Mouse (Mus musculus) midbrain, embryonic 12.5 days (tissue): ENCODE data around the gene Fam234b. TPM values are rescaled to one million over a fixed set of nuclear protein-coding genes. Genes with fewer than 3 reads are reported as not detected.

ENCODE experiments used
- ATAC-seq: fragments of 200-750 bp; cut with Nextera tagmentation; 2 replicates; pipeline ENCODE4 v1.8.0; 2017; ENCODE audit warnings: low read depth, moderate TSS enrichment, moderate library complexity; ENCODE audit not compliant: low FRiP score
- H3K27ac ChIP-seq: fragments of 300-500 bp; sonication (generic); replicated peaks from 2 replicates; pipeline ENCODE4 v1.5.1; 2016; ENCODE audit warnings: mild to moderate bottlenecking
- H3K27me3 ChIP-seq: fragments of 300-500 bp; sonication (generic); 2 replicates; pipeline ENCODE4 v1.6.1; 2016; ENCODE audit warnings: mild to moderate bottlenecking
- H3K36me3 ChIP-seq: fragments of 300-500 bp; sonication (generic); 2 replicates; pipeline ENCODE4 v1.6.1; 2016
- H3K4me1 ChIP-seq: fragments of 300-500 bp; sonication (generic); 2 replicates; pipeline ENCODE4 v1.6.1; 2016
- H3K4me2 ChIP-seq: fragments of 300-500 bp; sonication (generic); replicated peaks from 2 replicates; pipeline ENCODE4 v1.6.1; 2016; ENCODE audit warnings: mild to moderate bottlenecking, moderate library complexity
- H3K4me3 ChIP-seq: fragments of 300-500 bp; sonication (generic); 2 replicates; pipeline ENCODE4 v1.5.1; 2016; ENCODE audit warnings: mild to moderate bottlenecking
- H3K9ac ChIP-seq: fragments of 300-500 bp; sonication (generic); replicated peaks from 2 replicates; pipeline ENCODE4 v1.6.1; 2016; ENCODE audit warnings: mild to moderate bottlenecking, moderate library complexity
- H3K9me3 ChIP-seq: fragments of 300-500 bp; sonication (generic); 2 replicates; pipeline ENCODE4 v1.6.1; 2016; ENCODE audit warnings: mild to moderate bottlenecking
- WGBS: fragments of 180-500 bp; shearing (Covaris S2); methylation state at CpG from one replicate; pipeline ENCODE4 v1.1.7; 2016; 5-methylcytosine and 5-hydroxymethylcytosine counted together
- polyA plus RNA-seq: library from polyadenylated mRNA; unstranded; fragments of >200 nt; fragmentation: Nextera tagmentation; extraction: Ambion mirVana; gene quantifications from 2 replicates; pipeline ENCODE4 v1.2.1, GENCODE M21; 2016

The Fam234b gene
- polyA plus RNA-seq, 1 experiment from 2014 or later = 39.0 TPM

- no peaks in the 10 kb centered on the region for H3K27me3 ChIP-seq
- H3K4me3 ChIP-seq = no peak overlapping the region
- peaks cover 6% of the 10 kb centered on the region; the same call in 1 of the 2 replicates for H3K4me1 ChIP-seq
- no peak overlapping the region for H3K4me2 ChIP-seq
- H3K36me3 ChIP-seq = peaks cover 37% of the 10 kb centered on the region
- no peak overlapping the region for H3K27ac ChIP-seq
- no peak for ATAC-seq
- H3K9me3 ChIP-seq = no peaks in the 10 kb centered on the region
- 59% methylated on average over 12 of the region's 12 CpGs for WGBS
- H3K9ac ChIP-seq = no peak overlapping the region
Measured at GRCm38 (mm10) chr6:135232443-135233182, 34.8 kb downstream of the Fam234b start.

- WGBS = 89% methylated on average over 3 of the region's 3 CpGs
- Histone ChIP-seq H3K4me1 (no peaks in the 10 kb centered on the region), H3K9ac (no peak overlapping the region), H3K4me2 (no peak overlapping the region), H3K4me3 (no peak overlapping the region), H3K9me3 (no peaks in the 10 kb centered on the region), H3K27ac (no peak overlapping the region), H3K27me3 (no peaks in the 10 kb centered on the region), H3K36me3 (peaks cover 31% of the 10 kb centered on the region)
- no peak for ATAC-seq
Measured at GRCm38 (mm10) chr6:135235742-135236141, 38.0 kb downstream of the Fam234b start.

GRCm38 (mm10) chr6:135236576-135236975 is 38.8 kb downstream of the Fam234b start:
- no peak overlapping the region for H3K9ac ChIP-seq
- 90% methylated on average over 3 of the region's 3 CpGs for WGBS
- no peaks in the 10 kb centered on the region for H3K9me3 ChIP-seq
- no peak overlapping the region for H3K27ac ChIP-seq
- peaks cover 30% of the 10 kb centered on the region for H3K36me3 ChIP-seq
- no peak overlapping the region for H3K4me2 ChIP-seq
- H3K27me3 ChIP-seq = no peaks in the 10 kb centered on the region; the same call in 1 of the 2 replicates
- no peak for ATAC-seq
- no peak overlapping the region for H3K4me3 ChIP-seq
- no peaks in the 10 kb centered on the region for H3K4me1 ChIP-seq

GRCm38 (mm10) chr6:135237326-135237725 is 39.5 kb downstream of the Fam234b start:
- no peaks in the 10 kb centered on the region for H3K4me1 ChIP-seq
- H3K4me3 ChIP-seq = no peak overlapping the region
- no peak overlapping the region for H3K9ac ChIP-seq
- H3K4me2 ChIP-seq = no peak overlapping the region
- peaks cover 23% of the 10 kb centered on the region; the same call in 1 of the 2 replicates for H3K36me3 ChIP-seq
- H3K27me3 ChIP-seq = no peaks in the 10 kb centered on the region; the same call in 1 of the 2 replicates
- H3K9me3 ChIP-seq = no peaks in the 10 kb centered on the region
- 81% methylated on average over 14 of the region's 14 CpGs for WGBS
- ATAC-seq = no peak
- no peak overlapping the region for H3K27ac ChIP-seq

GRCm38 (mm10) chr6:135238211-135238610 is 40.4 kb downstream of the Fam234b start:
- H3K9me3 ChIP-seq = no peaks in the 10 kb centered on the region

GRCm38 (mm10) chr6:135240361-135240760 is 42.6 kb downstream of the Fam234b start:
- no peak for ATAC-seq
- Histone ChIP-seq H3K4me2 (no peak overlapping the region), H3K4me3 (no peak overlapping the region), H3K36me3 (no peaks in the 10 kb centered on the region), H3K9ac (no peak overlapping the region), H3K4me1 (no peaks in the 10 kb centered on the region), H3K27ac (no peak overlapping the region), H3K9me3 (no peaks in the 10 kb centered on the region), H3K27me3 (no peaks in the 10 kb centered on the region; the same call in 1 of the 2 replicates)
- 96% methylated on average over 8 of the region's 8 CpGs for WGBS

More at GRCm38 (mm10) chr6:135238211-135238610, 40.4 kb downstream of the Fam234b start:
- ATAC-seq = no peak
- no peak overlapping the region for H3K9ac ChIP-seq
- H3K4me2 ChIP-seq = no peak overlapping the region
- H3K36me3 ChIP-seq = peaks cover 14% of the 10 kb centered on the region; the same call in 1 of the 2 replicates
- WGBS = 57% methylated on average over 4 of the region's 4 CpGs
- H3K4me3 ChIP-seq = no peak overlapping the region
- no peaks in the 10 kb centered on the region for H3K4me1 ChIP-seq
- no peaks in the 10 kb centered on the region; the same call in 1 of the 2 replicates for H3K27me3 ChIP-seq
- H3K27ac ChIP-seq = no peak overlapping the region

GRCm38 (mm10) chr6:135245586-135245985 is 47.8 kb downstream of the Fam234b start:
- peaks cover 5% of the 10 kb centered on the region; the same call in 1 of the 2 replicates for H3K4me1 ChIP-seq
- H3K27ac ChIP-seq = no peak overlapping the region
- no peaks in the 10 kb centered on the region for H3K36me3 ChIP-seq
- peaks cover 15% of the 10 kb centered on the region for H3K27me3 ChIP-seq
- H3K9ac ChIP-seq = no peak overlapping the region
- no peak overlapping the region for H3K4me3 ChIP-seq
- no peak overlapping the region for H3K4me2 ChIP-seq
- H3K9me3 ChIP-seq = no peaks in the 10 kb centered on the region
- 0 out of 2 replicates have a peak, but pooled peaks have one; percentile 47 for ATAC-seq
- 42% methylated on average over 8 of the region's 8 CpGs for WGBS

- H3K27ac ChIP-seq = no peak overlapping the region
- ATAC-seq = no peak
- WGBS = 70% methylated on average over 6 of the region's 6 CpGs
- peaks cover 27% of the 10 kb centered on the region for H3K27me3 ChIP-seq
- H3K36me3 ChIP-seq = no peaks in the 10 kb centered on the region
- H3K4me2 ChIP-seq = no peak overlapping the region
- H3K4me3 ChIP-seq = no peak overlapping the region
- H3K4me1 ChIP-seq = peaks cover 24% of the 10 kb centered on the region
- H3K9ac ChIP-seq = no peak overlapping the region
- H3K9me3 ChIP-seq = no peaks in the 10 kb centered on the region
Measured at GRCm38 (mm10) chr6:135247861-135248260, 50.1 kb downstream of the Fam234b start.

- H3K4me2 ChIP-seq = no peak overlapping the region
- 63% methylated on average over 19 of the region's 19 CpGs for WGBS
- H3K9ac ChIP-seq = no peak overlapping the region
- no peaks in the 10 kb centered on the region for H3K9me3 ChIP-seq
- peaks cover 27% of the 10 kb centered on the region for H3K27me3 ChIP-seq
- H3K4me1 ChIP-seq = peaks cover 25% of the 10 kb centered on the region
- H3K4me3 ChIP-seq = no peak overlapping the region
- H3K27ac ChIP-seq = no peak overlapping the region
- no peaks in the 10 kb centered on the region for H3K36me3 ChIP-seq
- 0 out of 2 replicates have a peak, but pooled peaks have one; percentile 20 for ATAC-seq
Measured at GRCm38 (mm10) chr6:135249846-135250531, 52.2 kb downstream of the Fam234b start.

- Histone ChIP-seq H3K4me2 (no peak overlapping the region; the same call in 1 of the 2 replicates), H3K4me3 (no peak overlapping the region), H3K36me3 (no peaks in the 10 kb centered on the region), H3K27me3 (peaks cover 27% of the 10 kb centered on the region), H3K9me3 (peaks cover 3% of the 10 kb centered on the region; the same call in 1 of the 2 replicates), H3K4me1 (peaks cover 20% of the 10 kb centered on the region), H3K9ac (no peak overlapping the region), H3K27ac (no peak overlapping the region)
- WGBS = 71% methylated on average over 19 of the region's 19 CpGs
- ATAC-seq = no peak
Measured at GRCm38 (mm10) chr6:135250926-135251699, 53.3 kb downstream of the Fam234b start.

- peak; percentile 77 for ATAC-seq
- H3K9ac ChIP-seq = peak overlapping the region; percentile 15; the same call in 1 of the 2 replicates
- H3K27ac ChIP-seq = peak overlapping the region; percentile 35
- H3K36me3 ChIP-seq = no peaks in the 10 kb centered on the region
- 44% methylated on average over 24 of the region's 24 CpGs for WGBS
- H3K4me3 ChIP-seq = peak overlapping the region; percentile 25
- peak overlapping the region; percentile 53 for H3K4me2 ChIP-seq
- peaks cover 27% of the 10 kb centered on the region for H3K27me3 ChIP-seq
- peaks cover 20% of the 10 kb centered on the region for H3K4me1 ChIP-seq
- H3K9me3 ChIP-seq = peaks cover 3% of the 10 kb centered on the region; the same call in 1 of the 2 replicates
Measured at GRCm38 (mm10) chr6:135251849-135252727, 54.3 kb downstream of the Fam234b start.
